Mouse (Mus musculus): ENCODE measurements at regions not wholly inside any gene's neighbourhood (a gene's known extent, or its start where the extent isn't known, plus 50 kb on each side); places are given as distances from the start of the nearest gene placed in this dataset.

DNA sequence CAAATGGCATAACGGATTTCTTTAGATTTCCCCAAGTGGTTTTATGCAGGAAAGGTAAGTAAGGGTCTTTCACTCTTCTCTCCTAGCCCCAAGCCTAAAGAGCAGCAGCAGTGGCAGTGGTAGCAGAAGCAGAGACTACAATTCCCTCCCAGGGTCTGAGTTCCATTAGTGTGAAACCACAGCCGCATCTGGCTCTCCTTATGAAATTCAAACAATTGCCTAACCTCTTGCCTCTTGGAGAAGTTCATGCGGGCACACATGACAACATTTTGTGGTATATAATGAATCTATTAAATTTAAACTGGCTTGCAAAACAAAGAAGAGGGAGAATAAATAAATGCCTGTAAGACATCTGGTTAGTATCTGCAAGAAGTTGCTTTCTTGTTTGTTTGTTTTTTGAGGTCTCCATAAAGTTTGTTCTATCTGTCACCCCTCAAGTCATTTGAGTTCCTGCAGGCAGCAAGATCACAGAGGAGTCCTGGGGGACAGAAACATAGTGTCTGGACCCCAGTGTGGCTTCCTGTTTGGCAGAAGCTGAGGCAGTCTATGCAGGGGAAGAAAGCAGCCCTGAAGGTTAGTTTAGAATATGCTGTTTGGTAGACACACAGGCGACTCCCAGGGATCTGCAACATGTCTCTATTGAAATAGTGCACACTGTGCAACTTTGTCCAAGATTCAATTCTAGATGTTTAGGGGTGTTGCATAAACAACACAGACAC is 578.9 kb downstream of the Kctd12 start:
- DNase-seq (ENCODE audit: low spot score in 2 of 2) = no peak

DNA sequence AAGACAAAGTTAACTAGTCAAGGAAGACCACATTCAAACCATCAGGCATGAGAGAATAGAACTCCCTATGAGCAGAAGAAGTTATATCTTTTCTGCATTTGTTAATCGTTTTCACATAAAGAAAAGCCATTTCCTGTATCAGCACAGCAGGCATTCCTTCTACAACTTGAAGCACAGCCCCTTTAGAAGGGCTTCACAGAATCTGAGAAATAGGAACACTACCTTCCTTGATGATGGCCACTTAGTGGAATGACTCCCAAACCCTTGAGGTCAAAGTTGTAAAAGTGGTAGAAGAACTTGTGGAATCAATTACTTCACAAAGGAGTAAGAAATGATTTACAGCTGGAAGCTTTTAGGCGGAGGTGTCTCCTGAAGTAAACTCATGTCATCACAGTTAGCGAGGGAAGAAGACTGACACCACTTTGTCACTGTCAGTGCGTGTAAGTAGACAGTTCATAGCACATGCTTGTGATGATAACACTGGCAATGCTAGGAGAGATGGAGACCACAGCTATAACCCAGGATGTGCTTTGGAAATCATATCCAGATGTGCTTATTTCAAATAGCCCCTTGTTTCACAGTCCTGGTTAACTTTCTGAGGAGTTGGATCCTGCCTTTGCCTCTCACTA is 580.3 kb downstream of the Kctd12 start:
- no peak for DNase-seq (ENCODE audit: low spot score in 2 of 2)

DNA sequence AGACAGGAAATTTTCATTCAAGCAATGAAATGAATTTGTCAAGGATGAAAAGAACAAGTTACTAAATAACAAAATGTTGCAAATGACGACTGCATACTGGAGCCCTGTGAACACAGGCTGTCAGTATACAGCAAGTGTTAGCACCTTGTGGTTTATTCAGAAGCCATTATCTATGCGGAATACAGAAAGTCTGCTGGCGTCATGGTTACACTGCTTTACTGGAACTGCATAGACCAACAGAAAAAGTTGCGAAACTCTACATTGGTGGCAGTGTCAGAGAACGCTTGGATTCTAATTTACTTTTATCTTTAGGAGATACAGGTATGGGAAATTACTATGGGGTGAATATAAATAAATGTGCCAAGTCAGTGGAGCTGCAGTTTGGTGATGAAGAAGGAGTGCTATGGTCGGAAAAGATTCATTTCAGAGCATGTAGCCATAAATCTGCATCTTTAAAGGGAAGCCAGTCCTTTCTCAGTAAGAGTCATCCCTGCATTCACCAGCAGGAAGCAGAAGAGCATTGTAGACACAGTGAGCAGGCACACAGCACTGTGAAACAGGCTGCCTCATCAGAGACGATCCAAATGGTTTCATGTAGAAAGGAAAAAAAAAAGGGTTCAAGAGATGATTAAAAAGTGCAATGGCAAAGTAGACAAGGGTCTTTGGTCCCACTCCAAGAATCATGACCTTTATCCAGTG is 586.3 kb downstream of the Kctd12 start:
- DNase-seq (ENCODE audit: low spot score in 2 of 2) = no peak

DNA sequence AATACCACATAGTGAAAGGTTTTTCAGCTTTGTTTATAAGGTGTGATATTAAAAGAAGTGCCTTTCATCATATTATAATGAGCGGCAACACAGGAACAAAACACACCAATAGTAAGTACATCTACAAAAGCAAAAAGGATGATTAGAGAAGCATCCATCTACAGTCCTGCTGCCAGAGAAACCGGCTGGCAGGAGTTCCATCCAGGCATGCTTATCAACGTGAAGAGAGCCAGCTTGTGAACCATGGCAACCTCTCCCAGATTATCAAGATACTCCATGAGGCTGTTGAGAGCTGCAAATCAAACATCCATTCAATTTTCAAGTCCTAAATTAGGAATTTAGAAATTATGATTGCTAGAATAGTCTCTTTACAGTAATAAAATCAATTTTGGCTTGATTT is 590.1 kb downstream of the Kctd12 start:
- no peak for DNase-seq (ENCODE audit: low spot score in 2 of 2)

DNA sequence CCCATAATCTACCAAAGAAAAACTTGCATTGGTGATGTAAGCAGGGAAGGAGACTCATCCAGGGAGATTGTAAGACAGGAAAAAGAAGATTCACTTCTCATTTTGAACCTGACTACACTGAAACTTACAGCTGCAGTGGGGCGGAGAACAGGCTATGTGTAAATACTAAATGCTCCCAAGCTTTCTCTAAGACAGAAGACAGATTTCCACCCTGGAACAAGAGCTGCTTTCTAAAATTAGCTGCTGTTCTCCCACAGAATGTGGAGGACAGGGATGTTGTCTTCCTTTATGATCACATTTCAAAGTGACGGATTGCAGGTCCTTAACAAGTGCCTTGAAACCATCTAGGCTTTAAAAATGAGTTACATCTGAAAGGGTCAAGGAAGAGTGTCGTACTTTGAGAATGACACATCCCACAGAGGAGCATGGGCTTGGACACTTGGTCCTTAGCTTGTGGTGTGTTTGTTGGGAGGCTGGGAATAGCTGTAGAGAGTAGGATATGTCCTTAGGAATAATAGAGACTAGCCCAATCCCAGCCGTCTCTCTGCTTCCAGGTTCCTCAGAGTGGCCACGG is 609.4 kb downstream of the Kctd12 start:
- DNase-seq (ENCODE audit: low spot score in 2 of 2) = no peak

DNA sequence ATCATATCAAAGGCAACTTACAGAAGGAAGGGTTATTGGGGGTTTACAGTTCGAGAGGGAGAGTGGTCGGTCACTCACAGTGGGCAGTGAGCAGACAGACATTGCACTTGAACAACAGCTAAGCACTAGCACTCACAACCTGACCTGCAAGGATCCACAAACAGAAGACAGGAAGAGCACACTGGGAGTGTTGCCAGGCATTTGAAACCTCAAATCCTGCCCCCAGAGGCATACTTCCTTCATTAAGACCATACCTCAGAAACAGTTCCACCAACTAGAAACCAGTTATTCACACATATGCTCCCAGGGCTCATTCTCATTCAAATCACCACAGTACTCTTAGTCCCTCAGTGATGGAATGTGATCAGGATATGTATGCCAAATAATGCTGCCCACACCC is 620.8 kb downstream of the Kctd12 start:
- DNase-seq (ENCODE audit: low spot score in 2 of 2) = no peak

DNA sequence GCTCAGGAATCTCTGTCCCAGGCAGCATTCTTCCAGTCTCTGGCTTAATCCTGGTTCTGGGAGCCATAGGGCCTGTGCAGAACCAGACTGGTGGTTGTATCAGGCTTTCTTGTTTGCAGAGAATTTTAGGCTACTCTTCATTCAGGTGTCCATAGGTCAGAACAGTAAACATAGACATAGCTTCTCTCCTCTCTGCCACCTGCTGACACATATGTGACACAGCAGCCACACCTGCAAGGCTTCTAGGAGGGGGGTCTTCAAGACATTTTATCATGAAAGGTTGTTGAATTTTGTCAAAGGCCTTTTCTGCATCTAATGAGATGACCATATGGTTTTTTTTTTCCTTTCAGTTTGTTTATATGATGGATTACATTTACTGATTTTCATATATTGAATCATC is 599.7 kb downstream of the Lmo7 start:
- no peak for DNase-seq (ENCODE audit: low spot score in 2 of 2)

DNA sequence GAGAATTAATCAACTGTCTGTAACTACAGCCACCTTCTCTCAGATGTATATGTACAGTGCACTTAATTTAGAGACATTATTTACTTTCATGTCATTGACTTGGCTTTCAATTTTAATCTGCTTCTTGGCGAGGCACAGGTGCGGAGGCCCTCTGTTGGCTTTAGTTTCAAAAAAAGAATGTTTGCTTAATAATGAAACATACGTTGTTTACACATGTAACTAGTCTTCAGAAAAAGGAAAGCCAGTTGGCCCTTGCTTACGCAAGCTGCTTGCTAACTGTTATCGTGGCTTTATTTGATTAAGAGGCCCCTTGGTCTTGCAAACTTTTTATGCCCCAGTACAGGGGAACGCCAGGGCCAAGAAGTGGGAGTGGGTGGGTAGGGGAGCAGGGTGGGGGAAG is 576.6 kb downstream of the Lmo7 start:
- DNase-seq (ENCODE audit: low spot score in 2 of 2) = no peak

DNA sequence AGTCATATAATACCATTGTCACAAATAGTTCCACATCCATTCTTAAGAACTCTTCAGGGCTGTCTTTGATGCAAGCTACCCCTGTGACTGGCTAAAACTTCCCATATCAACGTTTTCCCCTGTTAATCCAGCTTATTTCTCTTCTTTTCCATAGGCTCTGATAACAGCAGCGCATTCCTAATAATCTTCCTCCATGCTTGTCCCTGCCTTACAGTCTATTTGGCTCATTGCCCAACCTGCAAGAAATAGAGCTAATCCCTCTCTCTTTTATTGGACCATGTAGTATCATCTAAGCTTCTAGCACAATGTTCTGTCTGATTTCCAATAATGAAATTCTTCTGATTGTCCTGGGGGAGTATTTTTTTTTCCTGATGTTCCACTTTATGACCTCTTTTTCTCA is 573.1 kb downstream of the Lmo7 start:
- no peak for DNase-seq (ENCODE audit: low spot score in 2 of 2)

DNA sequence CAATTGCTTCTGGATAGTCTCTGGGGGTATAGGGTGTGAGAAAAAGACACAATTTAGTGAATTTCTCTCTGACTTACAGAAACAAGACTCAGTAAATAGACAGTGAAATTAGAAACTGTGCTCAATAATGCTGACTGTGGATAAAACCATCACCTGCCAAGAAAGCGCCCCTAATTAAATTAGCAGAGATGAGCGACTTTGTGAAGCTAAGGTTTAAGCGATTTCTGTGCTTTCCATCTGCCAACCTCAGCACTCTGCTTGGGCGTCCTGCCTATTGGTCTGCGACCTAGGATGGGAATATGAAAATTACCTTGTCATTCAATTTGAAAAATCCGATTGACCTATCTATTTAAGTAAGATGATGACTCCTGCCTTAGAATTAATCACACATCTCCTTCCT is 570.5 kb downstream of the Lmo7 start:
- DNase-seq (ENCODE audit: low spot score in 2 of 2) = no peak

DNA sequence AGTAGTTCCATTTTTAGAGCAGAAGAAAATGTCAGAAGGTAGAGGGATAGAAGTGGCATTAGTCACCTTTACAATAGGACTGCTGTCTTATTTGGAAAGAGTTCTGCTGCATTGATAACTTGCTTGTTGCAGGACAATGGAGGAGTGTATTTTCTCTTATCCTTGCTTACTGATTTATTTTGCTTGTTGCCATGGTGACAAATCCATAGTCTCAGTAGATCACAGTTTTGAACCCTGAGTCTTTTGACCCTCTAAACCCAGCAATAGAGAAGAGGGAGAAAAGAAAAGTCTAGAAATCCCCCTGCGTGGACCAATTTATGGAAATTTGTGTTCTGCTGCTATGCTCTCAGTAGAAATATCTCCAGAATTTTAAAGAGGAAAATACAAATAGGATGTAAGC is 561.6 kb downstream of the Lmo7 start:
- no peak for DNase-seq (ENCODE audit: low spot score in 2 of 2)

DNA sequence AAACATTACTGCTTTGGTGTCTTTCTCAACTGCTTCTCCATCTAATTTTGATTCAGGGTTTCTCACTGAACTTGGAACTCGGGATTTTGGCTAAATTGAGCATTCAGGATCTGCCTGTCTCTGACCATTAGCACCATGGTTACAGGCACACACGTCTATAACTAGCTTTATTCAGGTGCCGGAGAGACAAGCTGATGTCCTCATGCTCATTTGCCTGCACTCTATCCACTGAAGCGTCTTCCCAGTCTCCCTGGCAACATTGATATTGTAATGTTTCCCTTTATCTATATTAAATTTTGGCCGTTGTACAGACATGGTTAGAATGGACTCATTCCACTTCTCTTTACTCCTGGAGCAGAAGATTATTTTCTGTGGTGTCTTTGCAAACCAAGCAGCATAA is 520.3 kb downstream of the Lmo7 start:
- DNase-seq (ENCODE audit: low spot score in 2 of 2) = no peak

DNA sequence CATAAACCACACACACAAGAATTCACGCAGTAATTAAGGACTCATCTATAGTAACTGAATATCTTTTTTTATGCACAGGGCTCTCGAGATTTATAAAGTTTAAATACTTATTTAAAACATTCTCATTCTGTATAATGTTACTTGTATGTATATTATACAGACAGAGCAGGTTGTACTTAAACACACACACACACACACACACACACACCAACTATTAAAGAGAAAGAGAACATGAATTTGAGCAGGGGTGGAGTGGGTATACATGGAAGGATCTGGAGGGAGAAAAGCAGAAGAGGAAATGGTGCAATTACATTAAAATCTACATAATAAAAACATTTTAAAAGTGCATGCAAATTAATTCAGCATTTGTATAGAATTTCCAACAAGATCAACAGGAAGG is 518.8 kb downstream of the Lmo7 start:
- no peak for DNase-seq (ENCODE audit: low spot score in 2 of 2)

DNA sequence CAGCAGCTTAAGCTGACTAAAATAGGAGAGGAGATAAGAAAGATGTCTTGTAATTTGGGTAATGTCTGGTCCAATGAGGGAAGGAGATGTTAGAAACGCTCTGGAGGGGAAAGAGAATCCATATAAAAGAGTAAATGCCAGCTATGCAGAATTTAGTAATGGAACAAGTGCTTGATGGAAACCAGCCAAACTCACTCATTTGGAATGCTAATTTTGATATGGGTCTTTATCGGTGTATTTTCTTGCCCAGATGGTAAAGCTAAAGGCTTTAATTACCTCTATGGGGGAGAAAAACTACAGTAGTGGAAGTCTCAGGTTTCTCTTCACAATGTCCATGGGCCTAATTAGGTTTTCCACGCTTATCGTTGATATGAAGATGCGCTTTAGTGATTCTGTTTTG is 518.3 kb downstream of the Lmo7 start:
- no peak for DNase-seq (ENCODE audit: low spot score in 2 of 2)

DNA sequence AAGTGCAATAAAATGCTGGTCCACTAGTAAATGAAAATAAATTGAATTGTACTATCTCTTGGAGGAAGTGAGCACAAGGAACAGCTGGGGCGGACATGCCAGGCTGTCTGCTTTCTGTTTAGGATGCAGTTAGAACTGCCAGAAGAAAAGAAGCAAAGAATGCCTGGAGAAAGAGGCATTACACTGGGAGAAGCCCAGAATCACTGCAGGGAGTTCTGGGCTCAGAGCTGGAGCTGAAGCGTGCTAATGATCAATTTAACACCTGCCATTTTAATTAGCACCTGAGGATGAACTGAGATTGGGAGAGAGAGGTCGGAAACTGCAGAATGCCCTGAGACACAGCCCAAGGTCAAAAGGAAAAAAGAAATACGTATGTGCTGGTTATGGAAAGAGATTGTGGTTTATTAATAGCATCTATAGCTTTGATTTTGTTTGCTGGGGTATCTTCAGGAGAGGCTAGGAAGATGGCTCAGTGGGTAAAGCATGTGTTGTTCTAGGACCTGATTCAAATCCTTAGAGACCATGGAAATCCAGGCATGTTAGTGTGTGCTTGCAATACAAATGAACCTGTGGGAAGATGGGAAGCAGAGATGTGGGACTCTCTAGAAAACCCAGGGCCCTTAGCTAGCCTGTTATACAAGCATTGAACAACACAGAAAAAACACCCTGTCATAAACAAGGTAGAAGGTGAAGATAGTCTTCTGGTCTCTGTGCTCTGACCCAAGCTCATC is 514.2 kb downstream of the Lmo7 start:
- no peak for DNase-seq (ENCODE audit: low spot score in 2 of 2)

DNA sequence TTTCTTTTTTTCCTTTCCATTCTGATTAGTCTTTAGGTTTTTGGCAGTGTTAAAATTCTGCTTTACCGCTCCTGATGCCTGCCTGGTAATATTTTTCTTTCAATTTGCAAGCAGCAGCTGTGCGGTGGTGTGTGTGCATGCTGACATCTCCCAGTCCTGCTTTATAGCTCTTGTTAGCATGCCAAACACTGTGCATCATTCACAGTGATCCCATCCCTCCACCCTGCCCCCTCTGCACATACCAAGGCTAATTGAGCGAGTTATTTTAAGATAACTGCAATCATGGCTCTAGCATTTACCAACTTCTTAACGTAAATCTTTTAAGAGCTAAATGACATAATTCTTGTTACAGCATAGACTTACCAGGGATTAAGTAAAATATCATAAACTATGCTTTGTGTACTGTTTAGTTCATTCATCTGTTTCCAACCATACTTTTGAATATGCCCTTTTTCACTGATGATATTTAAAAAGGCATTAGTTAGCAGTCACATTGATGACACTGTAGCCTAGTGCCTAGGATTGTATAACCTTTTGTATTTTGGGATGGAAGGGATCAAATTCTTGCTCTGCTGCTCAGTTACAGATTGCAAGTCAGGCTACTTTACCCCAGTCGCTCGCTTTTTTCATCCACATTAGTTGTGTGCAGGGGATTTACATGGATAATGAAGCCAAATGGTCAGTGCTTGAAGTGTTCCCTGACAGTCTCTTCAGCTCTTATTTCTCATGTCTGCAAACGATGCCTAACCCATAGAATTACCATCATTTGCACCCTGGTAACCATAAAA is 487.0 kb downstream of the Lmo7 start:
- no peak for DNase-seq (ENCODE audit: low spot score in 2 of 2)

DNA sequence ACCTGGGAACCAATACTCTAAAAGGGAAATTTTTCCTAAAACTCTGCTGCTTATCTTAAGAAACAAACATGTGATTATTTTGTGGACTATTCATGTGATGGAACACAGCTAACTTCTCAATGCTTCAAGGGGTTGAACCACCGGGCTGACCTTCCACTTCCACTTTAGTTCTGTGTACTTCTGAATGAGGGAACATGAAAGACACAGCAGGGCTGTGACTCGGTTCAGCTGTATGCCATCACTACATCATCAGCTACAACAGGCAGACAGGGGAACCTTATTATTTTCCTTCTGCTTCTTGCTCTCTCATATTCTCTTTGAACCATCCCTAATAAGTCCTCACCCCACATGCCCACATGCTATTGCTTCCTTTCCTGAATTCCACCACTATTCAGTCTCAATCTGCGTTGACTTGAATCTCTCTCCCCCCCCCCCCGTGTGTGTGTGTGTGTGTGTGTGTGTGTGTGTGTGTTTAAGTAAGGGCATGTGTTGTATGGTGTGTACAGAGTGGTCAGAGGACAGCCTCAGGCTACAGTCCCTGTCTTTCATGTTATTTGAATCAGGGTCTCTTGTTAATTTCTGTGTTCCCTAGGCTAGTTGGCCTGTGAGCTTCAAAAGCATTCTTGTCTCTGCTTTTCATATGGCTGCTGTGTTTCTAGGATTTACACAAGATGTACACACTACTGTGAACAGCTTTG is 485.7 kb downstream of the Lmo7 start:
- DNase-seq (ENCODE audit: low spot score in 2 of 2) = no peak

DNA sequence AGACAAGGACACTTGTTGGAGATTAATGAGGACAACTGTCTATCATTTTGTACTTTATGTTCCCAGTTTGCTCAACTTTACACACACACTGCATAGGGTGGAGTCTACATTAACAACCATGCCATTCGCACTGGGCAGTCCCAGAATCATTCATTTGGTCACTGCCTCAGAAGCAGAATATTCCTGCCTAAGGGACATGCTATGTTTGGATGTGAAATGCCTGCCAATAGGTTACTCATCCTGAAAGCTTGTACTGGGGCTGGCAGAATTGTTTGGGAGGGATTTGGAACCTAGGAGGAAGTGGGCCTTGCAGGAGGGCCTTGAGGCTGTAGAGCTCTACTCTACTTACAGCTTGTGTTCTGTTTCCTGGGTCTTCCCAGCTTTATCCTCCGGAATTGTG is 482.3 kb downstream of the Lmo7 start:
- no peak for DNase-seq (ENCODE audit: low spot score in 2 of 2)

DNA sequence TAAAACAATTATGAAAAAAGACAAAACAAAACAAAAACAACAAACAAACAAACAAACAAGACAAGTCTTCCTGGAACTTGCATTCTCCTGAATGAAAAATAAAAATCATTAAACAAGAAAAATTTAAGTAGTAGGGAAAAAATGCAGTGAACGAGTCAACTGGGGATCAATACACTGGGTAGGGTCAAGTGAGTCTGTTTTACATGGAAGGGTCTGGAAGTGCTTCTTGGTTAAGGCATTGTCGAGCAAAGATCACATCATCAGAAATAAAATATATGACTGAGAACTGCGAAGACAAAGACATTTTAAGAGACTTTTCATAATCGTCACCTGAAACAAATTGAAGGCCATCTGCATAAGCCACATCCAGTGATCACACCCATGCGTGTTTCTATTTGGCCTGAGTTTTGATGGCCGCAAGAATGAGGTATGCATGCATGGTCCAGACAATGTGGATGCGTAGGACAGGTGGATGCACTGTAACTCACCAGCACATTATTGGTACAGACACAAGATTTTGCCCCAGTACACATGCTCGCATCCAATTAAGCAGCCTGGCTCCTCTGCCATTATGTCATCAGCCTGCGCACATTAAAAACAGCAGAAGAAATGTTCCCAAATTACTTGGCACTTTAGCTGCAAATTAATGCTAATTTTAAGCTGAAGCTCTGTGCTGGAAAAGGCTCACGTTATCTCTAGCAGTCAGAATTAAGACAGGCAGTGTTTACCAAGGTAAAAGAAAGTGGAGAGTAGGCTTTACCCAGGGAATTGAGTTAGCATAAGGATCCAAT is 475.3 kb downstream of the Lmo7 start:
- DNase-seq (ENCODE audit: low spot score in 2 of 2) = no peak

DNA sequence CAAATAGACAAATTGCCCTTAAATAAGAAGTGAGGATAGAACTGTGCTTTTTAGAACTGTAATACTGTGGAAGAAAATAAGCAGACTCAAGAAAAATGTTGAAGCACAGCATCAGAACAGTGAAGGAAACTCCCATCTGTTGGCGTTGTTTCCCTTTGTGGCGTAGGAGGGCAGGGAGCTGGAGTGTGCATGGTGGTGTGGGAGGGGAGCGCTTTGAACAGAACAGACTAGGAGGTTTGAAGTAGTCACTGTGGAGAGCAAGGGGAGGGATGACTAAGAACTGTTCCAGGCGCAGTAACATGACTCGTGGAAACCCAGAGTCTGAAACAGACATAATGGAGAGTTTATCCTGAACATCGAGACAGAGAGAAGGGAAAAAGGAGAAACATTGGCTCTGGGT is 469.7 kb downstream of the Lmo7 start:
- no peak for DNase-seq (ENCODE audit: low spot score in 2 of 2)

All from natural killer cell, adult 2 months (primary cell).